In genomic region chr11:67081125-67081649, GRCm38 (mm10) we compare ENCODE assay signal across 8 mouse cellular contexts. TPM values are rescaled to one million over a fixed set of nuclear protein-coding genes. Genes with fewer than 3 reads are reported as not detected.
DNase-seq lines count a peak whose midpoint lies in the region; ATAC-seq and TF ChIP-seq lines count a peak whose summit lies in the region.

No protein-coding gene starts in this region.

- TF ChIP-seq EP300 in lung, postnatal 0 days (IDR thresholded peaks at IDR 0.05) = no peak

- H3K9ac ChIP-seq in heart, embryonic 13.5 days = no peak overlapping the region
- H3K9ac ChIP-seq in lung, postnatal 0 days (replicated peaks; ENCODE audit: low read depth) = no peak overlapping the region

- no peak for TF ChIP-seq CTCF in lung, postnatal 0 days (IDR thresholded peaks at IDR 0.05)

- peak overlapping the region; percentile 37 for H3K4me2 ChIP-seq in heart, embryonic 13.5 days
- no peak overlapping the region for H3K4me2 ChIP-seq in lung, postnatal 0 days (replicated peaks; ENCODE audit: low read depth, low read length)

- H3K4me1 ChIP-seq in heart, embryonic 13.5 days = peaks cover 13% of the 10 kb centered on the region
- no peaks in the 10 kb centered on the region for H3K4me1 ChIP-seq in lung, postnatal 0 days (ENCODE audit: insufficient read depth, low read depth, low read length)

- no peak for DNase-seq in heart, adult 18-20 months
- DNase-seq in c-Kit-positive CD71-negative TER-119-negative erythroid progenitor cells, embryonic 14.5 days (ENCODE audit: low read depth) = peak; percentile 17
- peak; percentile 40 for DNase-seq in kidney, adult 9 months
- DNase-seq in lung, postnatal 0 days (ENCODE audit: low spot score) = peak; percentile 91
- no peak for DNase-seq in cerebellum, postnatal 4 days (ENCODE audit: low spot score in 2 of 2)
- no peak for DNase-seq in frontal cortex, postnatal 14 days (ENCODE audit: low spot score in 2 of 2)
- no peak for DNase-seq in thymus, postnatal 0 days (ENCODE audit: low spot score)

- no peaks in the 10 kb centered on the region for H3K36me3 ChIP-seq in heart, embryonic 13.5 days
- H3K36me3 ChIP-seq in lung, postnatal 0 days (ENCODE audit: insufficient read depth, low read length) = no peaks in the 10 kb centered on the region

- H3K4me3 ChIP-seq in heart, embryonic 13.5 days = no peak overlapping the region; the same call in 1 of the 2 replicates
- H3K4me3 ChIP-seq in lung, postnatal 0 days (ENCODE audit: low read depth, low read length) = no peak overlapping the region

- H3K27ac ChIP-seq in heart, embryonic 13.5 days (replicated peaks) = no peak overlapping the region
- H3K27ac ChIP-seq in lung, postnatal 0 days (ENCODE audit: low read length) = no peak overlapping the region

- WGBS in heart, embryonic 13.5 days = 4% methylated on average over 11 of the region's 11 CpGs
- WGBS in lung, postnatal 0 days = 6% methylated on average over 9 of the region's 11 CpGs

- peak; percentile 45 for ATAC-seq in heart, embryonic 13.5 days (ENCODE audit: extremely low read depth, insufficient number of reproducible peaks, low FRiP score, low TSS enrichment)
- ATAC-seq in lung, postnatal 0 days = peak; percentile 90

- H3K9me3 ChIP-seq in heart, embryonic 13.5 days = no peaks in the 10 kb centered on the region
- H3K9me3 ChIP-seq in lung, postnatal 0 days (ENCODE audit: low read length) = no peaks in the 10 kb centered on the region

- H3K27me3 ChIP-seq in heart, embryonic 13.5 days (replicated peaks) = peaks cover 51% of the 10 kb centered on the region
- H3K27me3 ChIP-seq in lung, postnatal 0 days (replicated peaks; ENCODE audit: insufficient read depth, low read length) = 0 out of 2 replicates have a peak, but pooled peaks cover 7% of the 10 kb centered on the region

RNA-seq across cellular contexts. Expression of gene Myh3, which starts 3.1 kb away (rescaled TPM):
- 0.75 and 1.6 TPM in 2 replicates for polyA plus RNA-seq in heart, embryonic 13.5 days (2015; fragmentation: Nextera tagmentation; extraction: Ambion mirVana)
- total RNA-seq in heart, adult 18-20 months (2021) = under 1 TPM in 1 of 2 experiments, not detected in 1; 0.08 TPM
- 0.07 and 0.12 TPM in 2 replicates for polyA plus RNA-seq in lung, postnatal 0 days (2015; fragmentation: Nextera tagmentation; extraction: Ambion mirVana)
- polyA plus RNA-seq in thymus, postnatal 0 days (2015; fragmentation: Nextera tagmentation; extraction: Ambion mirVana) = 0.22 and 0.35 TPM in 2 replicates

RNA-seq across cellular contexts. Expression of gene Sco1, which starts 28.7 kb away (rescaled TPM):
- polyA plus RNA-seq in heart, embryonic 13.5 days (2015; fragmentation: Nextera tagmentation; extraction: Ambion mirVana) = 18.8 and 21.5 TPM in 2 replicates
- total RNA-seq in heart, adult 18-20 months (2021) = 10 to 100 TPM; 21.5 to 22.6 TPM
- 9.3 and 9.7 TPM in 2 replicates for polyA plus RNA-seq in lung, postnatal 0 days (2015; fragmentation: Nextera tagmentation; extraction: Ambion mirVana)
- 12.4 and 12.7 TPM in 2 replicates for polyA plus RNA-seq in thymus, postnatal 0 days (2015; fragmentation: Nextera tagmentation; extraction: Ambion mirVana)

RNA-seq across cellular contexts. Expression of gene Adprm, which starts 28.8 kb away (rescaled TPM):
- 16.0 and 19.4 TPM in 2 replicates for polyA plus RNA-seq in heart, embryonic 13.5 days (2015; fragmentation: Nextera tagmentation; extraction: Ambion mirVana)
- 10 to 100 TPM; 12.0 to 12.4 TPM for total RNA-seq in heart, adult 18-20 months (2021)
- polyA plus RNA-seq in lung, postnatal 0 days (2015; fragmentation: Nextera tagmentation; extraction: Ambion mirVana) = 29.3 and 36.4 TPM in 2 replicates
- 42.4 and 47.7 TPM in 2 replicates for polyA plus RNA-seq in thymus, postnatal 0 days (2015; fragmentation: Nextera tagmentation; extraction: Ambion mirVana)

RNA-seq across cellular contexts. Expression of gene Tmem220, which starts 56.2 kb away (rescaled TPM):
- polyA plus RNA-seq in heart, embryonic 13.5 days (2015; fragmentation: Nextera tagmentation; extraction: Ambion mirVana) = 1.5 and 2.7 TPM in 2 replicates
- total RNA-seq in heart, adult 18-20 months (2021) = 1 to 10 TPM; 2.0 to 2.7 TPM
- polyA plus RNA-seq in lung, postnatal 0 days (2015; fragmentation: Nextera tagmentation; extraction: Ambion mirVana) = 3.5 and 5.4 TPM in 2 replicates
- 0.50 and 0.60 TPM in 2 replicates for polyA plus RNA-seq in thymus, postnatal 0 days (2015; fragmentation: Nextera tagmentation; extraction: Ambion mirVana)

Comparison
In these comparisons a context has a peak if more than half of its experiments do, and no peak if none do; other contexts are left out.
1. DNase-seq: peak in c-Kit-positive CD71-negative TER-119-negative erythroid progenitor cells, embryonic 14.5 days (single experiment), kidney, adult 9 months (single experiment) and lung, postnatal 0 days (single experiment); none in heart, adult 18-20 months (0 of 2), cerebellum, postnatal 4 days (0 of 2), frontal cortex, postnatal 14 days (0 of 2) and thymus, postnatal 0 days (single experiment).